Mouse (Mus musculus) kidney, adult 8-10 months (tissue): ENCODE measurements around the gene Slc2a3.
"Not testable (repeated sequence)": the region's sequence is repeated elsewhere in the genome, so short reads cannot be mapped to it uniquely, and the experiment has no call there.

Experiments used
- DNase-seq, 2 experiments: peaks; one replicate each; pipeline ENCODE4 v3.0.0; 2022

Gene Slc2a3

DNA sequence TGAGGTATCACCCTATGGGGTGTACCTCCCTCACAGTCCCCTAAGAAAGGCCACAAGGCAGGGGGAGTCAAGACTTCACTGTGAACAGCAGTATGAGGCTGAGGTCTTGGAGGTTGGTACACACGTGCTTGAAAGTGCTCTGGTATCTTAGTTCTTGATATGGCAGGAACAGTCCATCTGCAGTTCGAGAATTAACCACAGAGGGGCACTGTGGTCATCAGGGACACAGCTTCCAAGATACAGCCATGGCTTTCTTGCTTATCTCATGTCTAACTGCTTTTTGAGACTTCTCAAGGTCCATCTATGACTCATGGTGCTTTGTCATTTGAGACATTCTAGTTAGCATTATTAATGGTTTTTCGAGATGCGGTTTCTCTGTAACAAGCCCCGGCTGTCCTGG lies 3.0 kb upstream of the Slc2a3 start:
- DNase-seq = peak; percentile 51 to 88

DNA sequence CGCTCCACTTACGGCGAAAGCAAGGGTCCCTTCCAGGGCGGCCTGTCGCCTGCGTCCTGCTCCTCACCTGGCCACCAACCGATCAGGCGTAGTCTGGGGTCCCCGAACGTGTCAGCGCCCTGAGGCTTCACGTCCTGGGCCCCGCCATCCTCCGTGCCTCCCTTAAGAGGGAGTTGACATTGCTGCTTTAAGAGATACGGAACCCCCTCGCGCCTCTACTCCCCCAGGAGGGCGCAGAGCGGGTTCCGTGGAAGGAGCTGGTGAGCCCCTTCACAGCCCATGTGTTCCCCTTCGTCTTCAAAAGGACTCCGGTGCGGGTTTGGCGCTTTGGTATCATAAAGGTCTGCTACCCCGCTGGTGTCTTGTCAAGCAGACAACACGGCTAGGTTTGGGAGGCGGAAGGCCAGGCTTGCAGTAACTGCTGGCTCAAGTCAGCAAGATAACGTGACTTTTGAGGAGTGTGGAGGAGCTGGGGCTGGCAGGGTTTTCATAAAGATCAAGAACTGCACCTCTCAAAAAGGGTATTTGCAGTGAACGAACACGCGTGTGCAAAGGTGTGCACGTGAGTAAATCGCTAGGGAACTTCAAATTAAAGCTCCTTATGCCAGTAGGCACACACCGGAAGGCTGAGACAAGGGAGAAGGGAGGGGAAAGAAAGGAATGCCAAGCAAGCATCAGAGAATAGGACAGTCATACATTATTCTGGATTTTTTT lies 518 bp upstream of the Slc2a3 start:
- DNase-seq = no peak

DNA sequence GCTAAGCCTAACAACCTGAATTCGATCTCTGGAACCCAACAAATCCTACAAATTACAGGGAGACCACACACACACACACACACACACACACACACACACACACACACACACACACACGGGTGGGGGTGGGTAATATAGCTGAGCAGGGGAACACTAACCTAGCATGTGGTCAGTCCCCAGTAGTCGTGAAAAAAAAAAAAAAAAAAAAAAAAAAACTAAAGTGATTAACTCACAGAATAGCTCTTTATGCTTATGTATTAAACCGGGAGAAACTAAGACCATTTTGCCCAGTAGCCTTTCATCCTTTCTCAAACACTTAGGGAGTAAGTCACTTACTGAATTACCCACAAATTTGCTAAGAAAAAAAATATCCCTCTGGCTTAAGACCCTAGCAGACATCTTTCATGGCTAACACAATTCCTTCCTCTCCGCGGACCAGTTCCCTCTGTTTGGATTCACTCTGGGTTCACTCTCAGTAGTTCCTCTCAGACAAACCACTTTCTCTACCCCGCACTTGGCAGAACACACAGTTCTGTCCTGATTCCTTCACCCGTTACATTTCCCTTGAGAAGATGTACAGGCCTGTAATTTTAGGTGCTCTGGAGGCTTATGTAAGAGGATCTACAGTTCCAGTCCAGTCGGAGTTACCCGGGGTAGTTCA lies 670 bp downstream of the Slc2a3 start:
- DNase-seq = no peak

DNA sequence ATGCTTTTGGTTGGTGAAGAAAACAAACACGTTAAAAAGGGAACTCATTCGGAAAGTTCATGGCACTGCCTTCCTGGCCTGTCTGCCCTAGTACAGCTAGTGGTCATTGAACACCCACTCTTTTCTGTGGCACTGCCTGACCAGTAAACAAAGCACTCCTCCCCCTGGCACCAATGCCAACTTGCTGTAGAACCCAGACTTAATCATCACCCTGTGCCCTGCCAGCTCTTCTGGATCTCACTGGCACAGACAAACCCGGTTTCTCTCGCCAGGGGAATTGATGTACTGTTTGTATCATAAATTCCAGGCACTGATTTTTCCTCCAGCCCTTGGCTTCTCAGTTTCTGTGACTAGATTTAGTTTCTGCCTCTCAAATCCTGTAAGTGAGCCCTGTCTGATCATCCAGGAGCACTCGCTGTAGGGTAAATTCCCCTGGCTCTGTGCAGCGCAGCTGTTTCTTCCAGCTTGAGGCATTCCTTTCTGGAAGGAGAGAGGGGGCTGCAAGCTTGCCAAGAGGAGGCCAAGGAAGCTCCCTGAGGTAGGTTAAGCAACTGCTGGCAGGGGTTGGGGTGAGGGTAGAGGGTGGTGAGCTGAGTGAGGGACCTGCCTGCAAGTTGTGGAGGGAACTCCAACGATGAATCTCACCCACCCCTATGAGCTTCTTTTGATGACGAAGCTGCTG lies 6.0 kb downstream of the Slc2a3 start:
- no peak for DNase-seq

DNA sequence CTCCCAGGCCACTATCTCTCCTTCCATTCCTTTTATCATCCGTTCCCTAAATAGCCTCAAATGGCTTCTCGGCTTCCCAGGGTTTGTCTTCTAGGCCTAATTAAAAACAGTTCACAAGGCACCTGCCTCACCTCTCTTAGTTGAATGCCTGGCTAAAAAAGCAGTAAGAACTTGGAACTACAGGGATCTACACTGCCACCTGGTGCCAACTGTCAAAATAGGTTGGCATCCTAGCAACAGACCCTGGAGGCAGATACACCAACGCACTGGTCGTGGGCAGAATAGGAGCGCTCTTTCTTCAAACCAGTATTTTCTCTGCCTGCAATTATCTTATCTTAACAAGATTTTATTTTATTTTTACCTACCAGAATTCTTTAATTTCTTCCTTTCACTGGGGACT lies 15.2 kb downstream of the Slc2a3 start:
- DNase-seq = peak in 1 of 2 experiments; percentile 67

DNA sequence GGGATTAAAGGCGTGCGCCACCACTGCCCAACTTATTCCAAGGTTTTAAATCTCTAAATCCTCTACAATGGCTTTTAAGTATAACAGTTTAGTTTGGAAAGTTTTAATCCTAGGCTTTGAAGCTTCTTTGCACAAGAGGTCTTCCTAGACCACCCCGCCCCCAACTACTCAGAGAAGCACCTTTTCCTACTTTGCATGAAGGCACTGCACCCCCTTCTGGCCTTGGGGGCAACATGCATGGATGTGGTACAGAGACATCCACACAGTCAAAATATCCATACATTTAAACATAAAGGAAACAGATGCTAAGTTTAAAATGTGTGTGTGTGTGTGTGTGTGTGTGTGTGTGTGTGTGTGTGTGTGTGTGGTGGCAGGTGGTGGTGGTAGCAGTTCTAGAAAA lies 16.6 kb downstream of the Slc2a3 start:
- DNase-seq = no peak

DNA sequence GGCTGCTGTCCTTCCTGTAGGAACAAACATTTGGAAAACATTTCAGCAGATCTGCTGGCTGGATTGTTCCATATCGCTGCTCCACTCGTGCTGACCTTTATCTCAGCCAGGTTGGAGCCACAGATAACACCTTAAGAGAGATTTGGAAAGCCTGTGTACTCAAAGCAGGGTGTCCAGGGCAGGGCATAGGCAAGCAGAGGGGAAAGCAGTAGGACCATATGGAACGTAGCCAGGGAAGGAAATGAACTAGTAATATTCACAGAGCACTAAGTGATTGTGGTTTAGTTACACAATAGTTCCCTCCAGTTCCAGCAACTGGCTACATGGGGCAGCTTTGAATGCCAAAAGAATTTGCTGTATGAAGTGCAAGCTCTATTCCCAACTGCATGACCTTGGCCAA lies 19.3 kb downstream of the Slc2a3 start:
- no peak for DNase-seq

DNA sequence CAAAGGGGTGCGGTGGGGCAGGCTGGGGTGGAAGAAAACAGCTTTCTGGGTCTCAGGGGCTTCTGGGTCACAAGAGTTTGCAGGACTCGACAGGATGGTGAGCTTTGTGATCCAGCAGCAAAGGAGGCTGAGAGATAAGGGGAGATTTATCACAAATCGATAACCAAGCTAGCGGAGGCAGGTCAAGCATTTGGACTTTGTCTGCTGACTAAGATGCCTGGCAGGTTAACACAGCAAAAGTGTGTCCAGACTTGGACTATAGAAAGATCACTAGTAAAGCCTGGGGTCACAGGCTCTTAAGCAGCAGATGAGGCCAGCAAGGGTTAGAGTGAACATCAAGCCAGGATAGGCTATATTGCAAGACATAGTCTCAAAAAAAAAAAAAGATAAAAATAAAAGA lies 20.3 kb downstream of the Slc2a3 start:
- DNase-seq = peak; percentile 9 to 16

DNA sequence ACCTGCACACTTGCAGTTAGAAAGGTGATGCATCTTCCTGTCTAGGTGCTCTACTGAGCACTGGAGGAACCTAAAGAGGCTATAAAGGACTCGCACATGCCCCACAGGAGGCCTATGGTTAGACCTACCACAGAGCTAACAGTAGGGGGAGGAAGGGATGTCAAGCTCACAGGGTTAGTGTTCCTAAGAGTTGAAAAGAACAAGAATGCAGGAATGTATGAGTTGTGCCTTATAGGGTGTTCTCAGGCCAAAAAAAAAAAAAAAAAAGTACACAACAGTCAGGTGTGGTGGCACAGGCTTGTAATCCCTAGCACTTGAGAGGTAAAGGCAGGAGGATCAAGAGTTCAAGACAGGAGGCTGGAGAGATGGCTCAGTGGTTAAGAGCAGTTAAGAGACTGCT lies 21.5 kb downstream of the Slc2a3 start:
- no peak for DNase-seq

DNA sequence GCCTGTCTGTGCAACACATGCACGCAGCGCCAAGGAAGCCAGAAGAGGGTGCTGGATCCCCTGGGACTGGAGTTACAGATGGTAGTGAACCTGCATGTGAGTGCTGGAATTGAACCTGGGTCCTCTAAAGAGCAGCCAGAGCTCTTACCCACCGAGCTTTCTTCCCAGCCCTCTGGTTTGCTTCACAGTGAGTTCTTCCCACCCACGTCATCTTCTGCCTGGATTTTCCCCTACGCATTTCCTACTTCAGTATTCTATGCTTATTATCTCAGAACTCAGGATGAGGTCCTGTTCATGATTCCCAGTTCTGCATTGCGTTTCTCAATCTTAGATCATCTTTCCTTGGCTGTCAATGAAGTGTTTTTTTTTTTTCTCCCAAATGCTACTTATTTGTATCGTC lies 25.4 kb downstream of the Slc2a3 start:
- DNase-seq = no peak

DNA sequence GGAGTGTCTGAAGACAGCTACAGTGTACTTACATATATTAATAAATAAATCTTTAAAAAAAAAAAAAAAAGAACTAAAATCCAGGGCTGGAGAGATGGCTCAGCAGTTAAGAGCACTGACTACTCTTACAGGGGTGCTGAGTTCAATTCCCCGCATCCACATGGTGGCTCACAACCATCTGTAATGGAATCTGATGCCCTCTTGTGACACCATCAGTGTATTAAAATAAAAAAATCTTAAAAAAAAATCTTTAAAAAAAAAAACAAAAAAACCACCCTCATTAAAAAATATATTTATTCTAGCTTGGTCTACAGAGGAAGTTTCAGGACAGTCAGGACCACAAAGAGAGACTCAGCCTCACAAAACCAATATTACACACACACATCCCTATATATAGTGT lies 27.1 kb downstream of the Slc2a3 start:
- DNase-seq = no peak

DNA sequence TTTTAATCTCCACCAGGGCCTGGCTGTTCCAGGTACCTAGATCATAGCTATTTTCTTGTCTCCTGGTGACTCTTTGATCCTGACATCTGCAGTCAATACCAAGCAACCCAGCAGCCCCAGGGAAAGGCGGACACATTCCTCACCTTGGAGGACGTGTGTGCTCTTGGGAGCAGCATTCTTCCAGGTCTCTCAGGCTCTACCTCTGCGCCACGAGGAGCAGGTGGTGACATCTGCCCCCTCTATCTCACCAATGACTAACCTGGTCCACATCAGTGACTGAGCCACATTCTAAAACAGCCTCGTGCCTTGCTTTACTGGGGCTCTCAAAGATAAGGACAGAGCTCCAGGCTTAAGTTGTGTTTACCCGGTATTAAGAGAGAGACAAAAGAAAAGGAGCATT lies 28.7 kb downstream of the Slc2a3 start:
- DNase-seq = no peak

DNA sequence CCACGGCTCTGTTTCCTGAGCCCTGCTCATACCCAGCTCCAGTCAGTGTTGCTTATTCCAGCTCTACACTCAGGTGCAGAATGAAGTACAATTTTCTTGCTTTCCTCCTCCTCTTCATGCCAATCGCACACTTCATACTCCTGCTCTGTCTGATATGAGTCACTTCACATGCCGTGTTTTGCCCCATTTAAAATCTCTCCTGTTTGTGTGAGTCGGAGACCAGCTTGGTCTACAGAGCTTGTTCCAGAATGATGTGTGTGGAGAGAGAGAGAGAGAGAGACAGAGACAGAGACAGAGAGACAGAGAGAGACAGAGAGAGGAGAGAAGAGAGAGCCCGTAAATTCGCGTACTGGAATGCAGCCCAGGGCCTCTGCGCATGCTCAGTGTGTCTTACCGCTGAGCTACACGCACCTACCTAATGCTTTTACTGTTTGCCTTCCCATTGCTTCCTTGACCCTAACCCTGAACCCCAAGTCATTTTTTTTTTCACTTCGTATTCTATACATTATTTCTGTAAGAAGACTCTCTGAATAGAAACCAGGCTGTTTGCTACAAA lies 30.6 kb downstream of the Slc2a3 start:
- DNase-seq = no peak

DNA sequence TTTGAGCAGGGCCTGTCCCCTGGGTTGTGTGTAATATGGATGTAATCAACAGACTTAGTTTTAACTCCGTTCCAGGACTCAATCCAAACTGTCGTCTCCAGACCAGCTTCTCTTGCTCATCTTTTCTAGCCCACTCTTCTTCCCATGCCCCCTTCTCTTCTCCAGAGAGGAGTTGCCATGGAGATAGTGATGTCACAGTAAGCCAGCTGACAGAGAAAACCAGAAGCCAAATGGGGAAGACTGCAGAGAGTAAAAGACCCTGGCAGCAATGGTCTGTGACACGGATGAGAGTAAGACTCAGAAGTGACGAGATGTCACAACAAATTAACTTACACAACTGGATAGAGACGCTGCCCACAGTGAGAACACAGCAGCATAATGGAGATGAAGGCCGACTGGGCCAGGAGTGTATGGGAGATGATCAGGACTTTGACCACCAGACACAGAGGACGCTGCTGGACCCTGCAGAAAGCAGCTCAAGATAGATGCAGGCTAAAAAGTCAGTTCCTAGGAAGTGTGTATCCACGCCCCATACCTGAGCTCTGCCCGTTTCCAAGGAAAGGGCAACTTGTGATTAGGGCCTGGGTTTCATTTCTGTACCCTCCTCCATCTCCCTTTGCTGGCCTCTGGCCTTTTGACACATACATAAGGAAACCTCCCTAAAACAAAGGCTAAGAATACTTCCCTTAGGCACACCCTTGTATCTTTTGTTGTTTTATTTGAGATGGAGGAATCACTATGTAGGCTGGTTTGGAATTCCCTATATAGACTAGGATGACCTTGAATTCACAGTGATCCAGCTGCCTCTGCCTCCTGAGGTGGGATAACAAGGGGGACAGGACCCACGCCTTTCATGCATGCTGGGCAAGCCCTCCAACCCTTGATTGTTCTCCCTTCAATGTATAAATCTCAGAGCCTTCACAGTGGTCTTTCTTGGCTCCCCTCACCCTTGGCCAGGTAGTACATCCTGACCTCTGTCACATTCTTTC lies 31.4 kb downstream of the Slc2a3 start:
- no peak for DNase-seq

DNA sequence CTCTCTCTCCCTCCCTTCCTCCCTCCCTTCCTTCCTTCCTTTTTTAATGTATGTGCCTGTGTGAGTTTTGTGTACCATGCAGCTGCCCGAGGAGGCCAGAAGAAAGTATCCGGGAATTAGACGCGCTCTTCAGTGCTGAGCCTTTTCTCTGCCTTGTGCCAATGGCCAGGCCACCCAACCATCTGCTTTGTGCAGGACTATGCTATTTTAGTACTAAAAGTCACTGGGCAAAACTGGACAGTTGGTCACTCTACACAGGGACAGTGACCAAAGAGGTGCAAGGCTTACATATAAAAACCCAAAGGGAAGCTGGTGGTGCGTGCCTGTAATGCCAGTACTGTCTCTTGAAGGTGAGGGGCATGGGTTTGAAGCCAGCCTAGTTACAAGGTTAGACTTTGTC lies 33.2 kb downstream of the Slc2a3 start:
- DNase-seq = no peak

DNA sequence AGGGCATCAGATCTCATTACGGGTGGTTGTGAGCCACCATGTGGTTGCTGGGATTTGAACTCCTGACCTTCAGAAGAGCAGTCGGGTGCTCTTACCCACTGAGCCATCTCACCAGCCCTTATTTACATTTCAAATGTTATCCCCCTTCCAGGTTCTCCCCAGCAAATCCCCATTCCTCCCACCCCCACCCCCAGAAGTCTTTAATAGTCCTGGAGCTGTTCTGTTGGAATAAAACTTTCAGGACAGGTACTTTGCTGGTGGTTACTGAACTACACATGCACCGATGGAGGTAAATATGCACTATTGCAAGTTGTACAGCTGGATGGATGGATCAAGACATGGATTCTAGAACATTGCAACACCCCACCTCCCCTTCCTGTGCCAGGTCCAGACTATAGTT lies 34.4 kb downstream of the Slc2a3 start:
- not testable (repeated sequence) for DNase-seq

DNA sequence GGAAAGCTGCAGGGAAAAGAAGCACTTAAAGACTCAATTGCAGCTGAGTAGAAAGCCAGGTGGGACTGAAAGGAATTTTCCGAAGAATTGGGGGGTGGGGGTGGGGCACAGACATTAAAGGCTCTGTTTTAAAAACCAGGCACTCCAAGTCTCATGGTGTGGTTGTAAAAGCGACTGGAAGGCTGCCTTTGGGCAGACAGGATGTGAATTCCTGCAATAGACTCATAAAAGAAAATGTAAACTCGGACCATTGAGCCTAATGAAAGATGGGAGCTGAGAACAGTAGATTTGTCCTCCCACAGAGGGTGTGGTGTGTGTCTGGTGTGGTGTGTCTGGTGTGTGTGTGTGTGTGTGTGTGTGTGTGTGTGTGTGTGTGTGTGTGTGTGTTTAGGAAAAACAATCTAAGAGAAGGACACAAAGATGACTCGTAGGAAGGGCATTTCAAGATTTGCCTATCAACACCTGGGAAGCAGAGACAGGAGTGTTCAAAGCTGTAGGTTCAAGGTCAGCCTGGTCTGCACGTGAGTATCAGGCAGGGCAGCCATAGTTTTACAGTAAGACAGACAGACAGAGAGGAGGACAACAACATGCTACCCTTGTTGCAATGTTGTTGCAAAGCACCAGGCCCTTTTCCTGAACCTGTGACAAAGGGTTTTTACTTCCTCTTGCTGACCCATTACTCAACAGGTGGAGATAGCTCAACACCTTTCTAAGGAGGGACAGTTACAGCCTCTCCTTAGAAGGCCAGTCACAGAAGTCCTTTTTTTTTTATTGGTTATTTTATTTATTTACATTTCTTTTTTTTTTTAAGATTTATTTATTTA lies 35.1 kb downstream of the Slc2a3 start:
- no peak for DNase-seq

DNA sequence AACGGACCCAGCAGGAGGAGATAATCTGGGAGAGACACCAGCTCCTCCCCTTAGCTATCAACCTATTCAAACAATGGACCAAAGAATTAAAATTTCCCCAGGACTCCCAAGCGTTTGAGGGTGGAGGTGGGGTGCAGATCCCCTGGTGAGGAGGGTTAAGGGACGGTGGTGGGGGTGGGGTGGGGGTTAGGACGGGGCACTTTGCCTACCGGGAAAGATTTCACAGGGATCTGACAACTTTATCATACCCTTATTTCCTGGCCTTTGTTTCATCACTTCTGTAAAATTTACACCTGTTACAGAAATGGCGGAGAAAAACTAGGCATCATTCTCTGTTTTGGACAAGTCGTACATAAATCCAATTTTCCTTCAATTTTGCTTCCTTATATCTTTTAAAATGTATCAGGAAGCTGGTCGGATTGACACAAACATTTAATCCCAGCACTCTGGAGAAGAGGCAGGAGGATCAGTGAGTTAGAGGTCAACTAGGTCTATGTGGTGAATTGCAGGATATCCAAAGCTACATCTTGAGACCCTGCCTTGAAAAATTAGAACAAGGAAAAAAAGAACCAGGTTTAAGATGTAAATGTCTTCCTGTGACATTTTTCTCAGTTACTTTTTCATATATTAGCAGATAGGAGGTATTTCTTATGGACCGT lies 36.0 kb downstream of the Slc2a3 start:
- no peak for DNase-seq

DNA sequence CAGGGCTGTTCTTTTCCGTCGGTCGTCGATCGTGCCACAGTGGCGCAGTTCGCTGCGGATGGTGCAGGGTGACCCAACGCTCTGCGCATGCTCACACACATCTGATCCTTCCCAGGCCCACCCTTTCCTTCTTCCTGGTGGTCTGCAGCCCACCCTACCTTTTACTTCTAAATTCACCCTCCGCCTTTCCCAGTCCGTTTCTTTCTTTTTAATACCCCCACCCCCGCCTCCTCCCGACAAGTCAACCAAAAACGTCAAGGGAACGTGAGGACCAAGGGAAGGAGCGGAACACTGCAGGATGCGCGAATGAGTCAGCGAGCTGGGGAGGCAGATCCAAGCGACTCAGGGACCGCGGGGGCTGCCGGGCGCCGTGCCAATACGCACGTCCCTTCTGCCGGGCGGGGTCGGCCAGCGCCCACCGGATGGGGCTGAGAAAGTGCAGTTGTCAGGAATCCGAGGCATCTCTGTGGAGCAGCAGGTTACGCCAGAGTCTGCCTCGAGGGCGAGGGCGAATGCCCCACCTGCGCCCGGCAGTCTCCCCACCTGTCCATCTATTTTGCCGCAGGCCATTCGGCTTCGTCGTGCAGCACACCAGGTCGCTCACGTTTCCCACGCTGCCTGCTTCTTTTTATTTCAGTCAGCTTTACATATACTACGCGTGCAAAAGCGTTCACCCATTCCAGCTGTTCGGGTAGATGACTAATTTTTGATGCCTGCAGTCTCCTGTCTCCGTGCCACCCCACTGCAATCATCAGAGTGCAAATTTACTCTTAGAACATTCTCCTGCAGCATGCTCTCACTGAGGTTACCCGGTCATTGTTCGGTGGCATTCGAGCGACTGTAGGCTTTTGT lies 36.8 kb downstream of the Slc2a3 start:
- no peak for DNase-seq

DNA sequence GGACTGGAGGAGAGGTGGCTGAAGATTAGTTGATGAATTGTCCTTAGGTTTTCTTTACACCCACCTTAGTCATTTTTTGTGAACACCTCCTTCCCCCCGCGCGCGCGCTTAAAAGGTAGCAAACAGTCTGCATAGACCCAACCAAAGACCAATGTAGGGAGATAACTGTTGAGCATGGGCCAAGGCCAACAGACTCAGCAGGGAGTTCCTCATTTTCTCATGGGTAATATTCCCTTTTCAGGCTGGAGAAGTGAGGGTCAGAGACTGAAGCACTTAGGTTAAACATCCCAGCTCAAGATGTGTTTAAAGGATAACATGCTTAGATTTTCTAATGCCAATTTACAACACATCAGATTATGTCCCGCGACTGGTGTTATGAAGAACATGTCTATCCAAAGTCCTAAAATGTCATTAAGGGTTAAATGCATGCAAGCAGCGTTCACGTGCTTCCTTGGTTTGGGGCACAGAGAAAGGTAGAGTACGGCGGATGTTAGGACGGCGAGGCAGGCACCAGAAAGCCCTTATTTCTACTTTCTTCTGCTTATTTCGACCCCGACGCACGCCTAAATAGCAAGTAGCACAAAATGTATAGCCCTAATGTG lies 37.5 kb downstream of the Slc2a3 start:
- no peak for DNase-seq
